Mouse (Mus musculus) heart, adult 2 months (tissue): ENCODE measurements around the gene Polr3gl.

Experiments used
- CTCF ChIP-seq: fragments of 200-600 bp; IDR thresholded peaks from 2 replicates; pipeline ENCODE4 v1.8.1; 2022; ENCODE audit warnings: antibody characterized with exemption, mild to moderate bottlenecking, moderate library complexity
- EP300 ChIP-seq: fragments of 200-500 bp; IDR thresholded peaks from 2 replicates; pipeline ENCODE4 v1.6.1; 2011; ENCODE audit warnings: low read depth, low read length, control low read depth; ENCODE audit not compliant: insufficient read depth
- POLR2A ChIP-seq: fragments of 200-500 bp; IDR thresholded peaks from 2 replicates; pipeline ENCODE4 v1.6.1; 2011; ENCODE audit warnings: mild to moderate bottlenecking, low read depth, low read length, control low read depth; ENCODE audit not compliant: insufficient read depth

DNA sequence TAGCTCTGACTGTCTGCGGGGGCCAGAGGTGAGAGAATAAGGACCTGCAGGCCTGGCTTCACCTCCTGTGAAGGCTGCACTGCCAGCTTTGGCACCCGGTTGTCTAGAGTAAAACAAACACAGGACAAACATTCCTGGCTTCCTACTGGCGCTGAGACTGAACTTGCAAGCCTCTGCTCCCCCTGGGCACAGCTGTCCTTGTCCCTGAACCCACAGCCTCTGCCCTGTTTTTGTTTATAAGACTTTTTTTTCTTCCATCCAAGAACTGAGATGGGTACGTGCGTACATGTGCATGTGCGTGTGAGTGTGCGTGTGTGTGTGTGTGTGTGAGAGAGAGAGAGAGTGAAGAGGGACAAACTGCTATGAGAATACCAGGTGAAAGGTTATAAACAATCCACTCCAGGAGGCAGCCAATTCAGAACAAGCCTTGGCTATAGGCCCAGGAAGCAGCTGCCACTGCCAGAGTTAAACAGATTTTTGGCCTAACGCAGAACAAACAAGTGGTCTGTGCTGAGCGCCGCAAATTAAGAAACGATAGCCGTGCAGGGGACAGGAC is 38.9 kb downstream of the Polr3gl start:
- TF ChIP-seq POLR2A (peak; percentile 82), CTCF (no peak), EP300 (peak; percentile 99)
